Mouse (Mus musculus): ENCODE results near the gene Iars2.

DNA sequence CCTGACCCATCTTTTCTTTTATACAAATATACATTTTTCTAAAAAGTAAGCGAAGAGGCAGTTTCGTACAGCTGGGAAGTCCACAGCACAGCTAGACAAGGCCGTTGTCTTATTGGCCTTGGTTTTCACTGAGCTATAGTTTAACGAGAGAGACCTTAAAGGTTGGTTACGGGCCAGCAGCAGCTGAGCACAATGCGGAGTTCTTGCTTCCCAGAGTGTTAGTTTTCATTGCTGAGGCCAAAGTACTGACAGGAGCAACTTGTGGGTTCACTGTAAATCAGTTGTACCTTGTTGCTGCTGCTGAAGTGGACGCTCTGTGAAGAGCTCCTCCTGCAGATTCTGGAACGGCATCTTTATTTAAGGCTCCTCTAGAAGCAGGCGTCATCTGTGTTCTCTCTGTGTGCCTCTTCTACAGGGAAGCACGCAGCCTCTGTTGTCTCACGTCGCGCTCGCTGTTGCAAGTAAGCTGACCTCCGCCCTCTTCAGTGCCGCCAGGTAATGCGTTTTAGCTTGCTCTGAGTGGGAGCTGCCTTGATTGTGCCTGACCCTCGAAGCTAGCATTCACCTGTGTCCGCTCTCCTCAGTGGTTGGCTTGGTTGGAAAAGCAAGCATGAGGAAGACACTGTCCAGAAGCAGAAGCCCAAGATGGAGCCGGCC lies 81.6 kb downstream of the Iars2 start:
- TF ChIP-seq POLR2A (IDR thresholded peaks at IDR 0.05; ENCODE audit: borderline replicate concordance, low read depth, low read length) = no peak
- TF ChIP-seq CTCF (IDR thresholded peaks at IDR 0.05; ENCODE audit: low read depth, low read length) = no peak
